Mouse (Mus musculus) midbrain, embryonic 16.5 days (tissue): Measurements from ENCODE around the gene Pidd1. TPM values are rescaled to one million over a fixed set of nuclear protein-coding genes. Genes with fewer than 3 reads are reported as not detected.
A peak's percentile ranks its signal among the peaks of the same experiment; 100 is the strongest.

Experiments used
- ATAC-seq: fragments of 200-750 bp; cut with Nextera tagmentation; 2 replicates; pipeline ENCODE4 v1.8.0; 2017; ENCODE audit warnings: moderate TSS enrichment
- H3K27ac ChIP-seq: fragments of 300-500 bp; sonication (generic); 2 replicates; pipeline ENCODE4 v1.5.1; 2014; ENCODE audit warnings: mild to moderate bottlenecking, low read length, mixed read lengths
- H3K27me3 ChIP-seq: fragments of 300-500 bp; sonication (generic); 2 replicates; pipeline ENCODE4 v1.6.1; 2014; ENCODE audit warnings: low read depth, low read length, mixed read lengths; ENCODE audit not compliant: control insufficient read depth, insufficient read depth
- H3K36me3 ChIP-seq: fragments of 300-500 bp; sonication (generic); 2 replicates; pipeline ENCODE4 v1.6.1; 2014; ENCODE audit warnings: mild to moderate bottlenecking, low read length, moderate library complexity, mixed read lengths; ENCODE audit not compliant: control insufficient read depth, insufficient read depth
- H3K4me1 ChIP-seq: fragments of 300-500 bp; sonication (generic); 2 replicates; pipeline ENCODE4 v1.6.1; 2014; ENCODE audit warnings: mild to moderate bottlenecking, low read length, mixed read lengths; ENCODE audit not compliant: control insufficient read depth, insufficient read depth
- H3K4me2 ChIP-seq: fragments of 300-500 bp; sonication (generic); 2 replicates; pipeline ENCODE4 v1.6.1; 2014; ENCODE audit warnings: mild to moderate bottlenecking, low read length, mixed read lengths
- H3K4me3 ChIP-seq: fragments of 300-500 bp; sonication (generic); 2 replicates; pipeline ENCODE4 v1.5.1; 2014; ENCODE audit warnings: low read depth, mild to moderate bottlenecking, low read length, moderate library complexity, mixed read lengths
- H3K9ac ChIP-seq: fragments of 300-500 bp; sonication (generic); 2 replicates; pipeline ENCODE4 v1.6.1; 2014; ENCODE audit warnings: low read depth, low read length, mixed read lengths
- H3K9me3 ChIP-seq: fragments of 300-500 bp; sonication (generic); replicated peaks from 2 replicates; pipeline ENCODE4 v1.6.1; 2014; ENCODE audit warnings: mild to moderate bottlenecking, low read length, mixed read lengths; ENCODE audit not compliant: control insufficient read depth, poor library complexity, severe bottlenecking
- WGBS: fragments of 180-500 bp; shearing (Covaris S2); extraction: QIAGEN DNeasy Blood & Tissue Kit; methylation state at CpG from one replicate; pipeline ENCODE4 v1.1.7; 2014; 5-methylcytosine and 5-hydroxymethylcytosine counted together
- polyA plus RNA-seq: library from polyadenylated mRNA; unstranded; fragments of >200 nt; fragmentation: Nextera tagmentation; extraction: Ambion mirVana; gene quantifications from 2 replicates; pipeline ENCODE4 v1.2.1, GENCODE M21; 2015

Pidd1 gene
- polyA plus RNA-seq, 1 experiment from 2014 or later: 2.4 TPM

GRCm38 (mm10) chr7:141475011-141475804 lies 31.4 kb upstream of the Pidd1 start, which contains the start of the genes Polr2l and Tspan4:
Gene Polr2l (minus strand): TSS chr7:141475132.
Gene Tspan4 (plus strand): TSS chr7:141475240.
- under 1% methylated on average over 77 of the region's 87 CpGs for WGBS
- Histone ChIP-seq H3K4me1 (peaks cover 19% of the 10 kb centered on the region), H3K9ac (peak within 1 kb of the TSS; percentile 90), H3K27me3 (peaks cover 14% of the 10 kb centered on the region), H3K4me3 (peak within 1 kb of the TSS; percentile 65), H3K27ac (peak within 1 kb of the TSS; percentile 86), H3K36me3 (peaks cover 8% of the 10 kb centered on the region), H3K9me3 (no peaks in the 10 kb centered on the region), H3K4me2 (peak within 1 kb of the TSS; percentile 98)
- ATAC-seq: peak; percentile 85

- whole genome bisulfite sequencing: 13% methylated on average over 5 of the region's 5 CpGs
Observed at GRCm38 (mm10) chr7:141474160-141474559, 30.3 kb upstream of the Pidd1 start.

GRCm38 (mm10) chr7:141472763-141473162 lies 28.9 kb upstream of the Pidd1 start:
- Histone ChIP-seq H3K27ac (no peak overlapping the region), H3K4me1 (peaks cover 42% of the 10 kb centered on the region), H3K9me3 (no peaks in the 10 kb centered on the region), H3K4me2 (no peak overlapping the region), H3K36me3 (peaks cover 11% of the 10 kb centered on the region), H3K9ac (no peak overlapping the region), H3K4me3 (no peak overlapping the region), H3K27me3 (peaks cover 12% of the 10 kb centered on the region)
- WGBS: 91% methylated on average over 6 of the region's 6 CpGs
- no peak for ATAC-seq

More at GRCm38 (mm10) chr7:141474160-141474559, 30.3 kb upstream of the Pidd1 start:
- no peak for ATAC-seq
- H3K36me3 ChIP-seq: peaks cover 11% of the 10 kb centered on the region
- H3K4me3 ChIP-seq: peak overlapping the region; percentile 65
- H3K27ac ChIP-seq: no peak overlapping the region; the same call in 1 of the 2 replicates
- H3K4me1 ChIP-seq: peaks cover 30% of the 10 kb centered on the region
- H3K9me3 ChIP-seq: no peaks in the 10 kb centered on the region
- H3K27me3 ChIP-seq: peaks cover 14% of the 10 kb centered on the region
- peak overlapping the region; percentile 98 for H3K4me2 ChIP-seq
- peak overlapping the region; percentile 90 for H3K9ac ChIP-seq

- no peak overlapping the region for H3K27ac ChIP-seq
- H3K9ac ChIP-seq: no peak overlapping the region
- no peak overlapping the region for H3K4me2 ChIP-seq
- H3K27me3 ChIP-seq: peaks cover 11% of the 10 kb centered on the region
- H3K4me1 ChIP-seq: peaks cover 42% of the 10 kb centered on the region
- WGBS: 85% methylated on average over 6 of the region's 6 CpGs
- H3K36me3 ChIP-seq: peaks cover 11% of the 10 kb centered on the region
- no peak overlapping the region for H3K4me3 ChIP-seq
- no peaks in the 10 kb centered on the region for H3K9me3 ChIP-seq
- ATAC-seq: no peak
Observed at GRCm38 (mm10) chr7:141472226-141472625, 28.4 kb upstream of the Pidd1 start.

- Histone ChIP-seq H3K4me2 (no peak overlapping the region), H3K36me3 (peaks cover 11% of the 10 kb centered on the region), H3K9me3 (no peaks in the 10 kb centered on the region), H3K27me3 (peaks cover 10% of the 10 kb centered on the region), H3K27ac (no peak overlapping the region), H3K4me1 (peaks cover 44% of the 10 kb centered on the region), H3K9ac (no peak overlapping the region), H3K4me3 (no peak overlapping the region)
- no peak for ATAC-seq
- 94% methylated on average over 1 of the region's 1 CpGs for WGBS
Observed at GRCm38 (mm10) chr7:141471236-141471635, 27.4 kb upstream of the Pidd1 start.

- Histone ChIP-seq H3K4me1 (peaks cover 40% of the 10 kb centered on the region), H3K4me2 (no peak overlapping the region), H3K9ac (no peak overlapping the region), H3K27ac (no peak overlapping the region), H3K36me3 (peaks cover 11% of the 10 kb centered on the region), H3K27me3 (peaks cover 13% of the 10 kb centered on the region), H3K4me3 (no peak overlapping the region), H3K9me3 (no peaks in the 10 kb centered on the region)
- ATAC-seq: no peak
- 95% methylated on average over 10 of the region's 10 CpGs for WGBS
Observed at GRCm38 (mm10) chr7:141470637-141470944, 26.8 kb upstream of the Pidd1 start.

- no peak for ATAC-seq
- H3K4me2 ChIP-seq: peak overlapping the region; percentile 66; the same call in 1 of the 2 replicates
- H3K9me3 ChIP-seq: no peaks in the 10 kb centered on the region
- WGBS: 88% methylated on average over 18 of the region's 18 CpGs
- H3K4me3 ChIP-seq: no peak overlapping the region
- H3K4me1 ChIP-seq: peaks cover 40% of the 10 kb centered on the region
- no peak overlapping the region for H3K27ac ChIP-seq
- H3K36me3 ChIP-seq: peaks cover 11% of the 10 kb centered on the region
- H3K27me3 ChIP-seq: peaks cover 18% of the 10 kb centered on the region
- no peak overlapping the region for H3K9ac ChIP-seq
Observed at GRCm38 (mm10) chr7:141469901-141470636, 26.2 kb upstream of the Pidd1 start.

GRCm38 (mm10) chr7:141469352-141469751 lies 25.5 kb upstream of the Pidd1 start:
- H3K9ac ChIP-seq: peak overlapping the region; percentile 86
- H3K4me2 ChIP-seq: peak overlapping the region; percentile 66
- WGBS: 55% methylated on average over 6 of the region's 6 CpGs
- H3K9me3 ChIP-seq: no peaks in the 10 kb centered on the region
- no peak for ATAC-seq
- peaks cover 44% of the 10 kb centered on the region for H3K4me1 ChIP-seq
- H3K4me3 ChIP-seq: peak overlapping the region; percentile 56; the same call in 1 of the 2 replicates
- peaks cover 11% of the 10 kb centered on the region for H3K36me3 ChIP-seq
- H3K27ac ChIP-seq: peak overlapping the region; percentile 82
- peaks cover 25% of the 10 kb centered on the region for H3K27me3 ChIP-seq
